Mouse (Mus musculus): Measurements from ENCODE around the gene Vmn1r224. TPM values are rescaled to one million over a fixed set of nuclear protein-coding genes. Genes with fewer than 3 reads are reported as not detected.

Vmn1r224 gene
- not detected in 2 replicates for polyA plus RNA-seq (2014; fragmentation: Nextera tagmentation; extraction: Ambion mirVana)

- H3K27ac ChIP-seq (replicated peaks in 1 of 2; ENCODE audit: control insufficient read depth in 1 of 2, insufficient read depth in 1 of 2, low read depth in 2 of 2, low read length in 2 of 2), result no peak within 1 kb of the TSS
- H3K4me3 ChIP-seq (ENCODE audit: control insufficient read depth in 1 of 2, insufficient read depth in 1 of 2, low read depth in 1 of 2, low read length in 2 of 2), result no peak within 1 kb of the TSS
- H3K27me3 ChIP-seq (ENCODE audit: control insufficient read depth, insufficient read depth, low read length), result no peaks in the 10 kb centered on the region
- no peaks in the 10 kb centered on the region for H3K4me1 ChIP-seq (ENCODE audit: control insufficient read depth in 2 of 2, insufficient read depth in 2 of 2, low read length in 2 of 2)
- H3K36me3 ChIP-seq (ENCODE audit: control insufficient read depth, insufficient read depth, low read length), result no peaks in the 10 kb centered on the region
- ATAC-seq (ENCODE audit: insufficient number of reproducible peaks, insufficient read depth, low FRiP score, low read depth), result no peak
- no peak within 1 kb of the TSS for H3K4me2 ChIP-seq (ENCODE audit: low read length)
- 16% methylated on average over 1 of the region's 1 CpGs for WGBS
- H3K9me3 ChIP-seq (ENCODE audit: control insufficient read depth, low read length), result peaks cover 14% of the 10 kb centered on the region; the same call in 1 of the 2 replicates
- H3K9ac ChIP-seq (ENCODE audit: low read length), result no peak within 1 kb of the TSS
Observed at GRCm38 (mm10) chr17:20413846-20414245, at the start of gene Vmn1r224. Gene Vmn1r224, plus strand, starts transcription at chr17:20414146.

DNA sequence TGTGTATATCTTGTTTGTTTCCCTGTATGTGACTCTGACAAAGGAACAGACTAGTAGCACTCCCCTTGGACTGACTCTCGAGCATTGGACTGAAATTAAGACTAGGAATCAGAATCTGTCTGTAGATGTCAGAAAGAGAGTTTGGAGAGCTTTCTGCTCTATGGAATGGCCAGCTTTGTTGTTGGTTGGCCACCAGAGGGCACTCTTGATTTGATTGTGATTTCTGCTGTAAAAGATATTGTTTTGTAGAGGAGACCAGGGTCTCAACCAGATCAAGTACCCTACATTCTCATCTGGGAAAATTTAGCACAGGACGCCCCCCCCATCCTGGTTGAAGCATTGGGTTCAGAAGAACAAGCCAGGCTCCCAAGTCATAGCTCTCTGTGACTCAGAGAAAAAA, 14.8 kb upstream of the Vmn1r224 start:
- no peak for ATAC-seq (ENCODE audit: insufficient number of reproducible peaks, insufficient read depth, low FRiP score, low read depth)
- no peak overlapping the region for H3K4me3 ChIP-seq (ENCODE audit: control insufficient read depth in 1 of 2, insufficient read depth in 1 of 2, low read depth in 1 of 2, low read length in 2 of 2)
- 20% methylated on average over 2 of the region's 2 CpGs for WGBS
- no peak overlapping the region for H3K9ac ChIP-seq (ENCODE audit: low read length)
- H3K4me2 ChIP-seq (ENCODE audit: low read length), result no peak overlapping the region
- H3K9me3 ChIP-seq (ENCODE audit: control insufficient read depth, low read length), result peaks cover 16% of the 10 kb centered on the region
- no peaks in the 10 kb centered on the region for H3K27me3 ChIP-seq (ENCODE audit: control insufficient read depth, insufficient read depth, low read length)
- H3K4me1 ChIP-seq (ENCODE audit: control insufficient read depth in 2 of 2, insufficient read depth in 2 of 2, low read length in 2 of 2), result no peaks in the 10 kb centered on the region
- no peak overlapping the region for H3K27ac ChIP-seq (replicated peaks in 1 of 2; ENCODE audit: control insufficient read depth in 1 of 2, insufficient read depth in 1 of 2, low read depth in 2 of 2, low read length in 2 of 2)
- no peaks in the 10 kb centered on the region for H3K36me3 ChIP-seq (ENCODE audit: control insufficient read depth, insufficient read depth, low read length)

GRCm38 (mm10) chr17:20439263-20439662, 25.3 kb downstream of the Vmn1r224 start:
- Histone ChIP-seq H3K4me2 (ENCODE audit: low read length) (no peak overlapping the region), H3K27me3 (ENCODE audit: control insufficient read depth, insufficient read depth, low read length) (no peaks in the 10 kb centered on the region), H3K4me1 (ENCODE audit: control insufficient read depth in 2 of 2, insufficient read depth in 2 of 2, low read length in 2 of 2) (no peaks in the 10 kb centered on the region), H3K4me3 (ENCODE audit: control insufficient read depth in 1 of 2, insufficient read depth in 1 of 2, low read depth in 1 of 2, low read length in 2 of 2) (no peak overlapping the region), H3K9me3 (ENCODE audit: control insufficient read depth, low read length) (peaks cover 13% of the 10 kb centered on the region), H3K9ac (ENCODE audit: low read length) (no peak overlapping the region), H3K27ac (replicated peaks in 1 of 2; ENCODE audit: control insufficient read depth in 1 of 2, insufficient read depth in 1 of 2, low read depth in 2 of 2, low read length in 2 of 2) (no peak overlapping the region), H3K36me3 (ENCODE audit: control insufficient read depth, insufficient read depth, low read length) (no peaks in the 10 kb centered on the region)
- ATAC-seq (ENCODE audit: insufficient number of reproducible peaks, insufficient read depth, low FRiP score, low read depth), result no peak

DNA sequence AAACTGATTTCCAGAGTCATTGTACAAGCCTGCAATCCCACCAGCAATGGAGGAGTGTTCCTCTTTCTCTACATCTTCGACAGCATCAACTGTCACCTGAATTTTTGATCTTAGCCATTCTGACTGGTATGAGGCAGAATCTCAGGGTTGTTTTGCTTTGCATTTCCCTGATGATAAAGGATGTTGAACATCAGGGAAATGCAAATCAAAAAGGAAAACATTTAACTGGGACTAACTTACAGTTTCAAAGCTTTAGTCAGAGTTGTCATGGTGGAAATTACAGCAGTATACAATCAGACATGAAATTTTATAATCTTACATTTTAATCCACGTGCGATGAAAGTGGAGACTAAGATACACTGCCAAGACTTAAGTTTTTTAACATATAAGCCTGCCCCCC, 59.4 kb downstream of the Vmn1r224 start:
- no peak overlapping the region for H3K9ac ChIP-seq (ENCODE audit: low read length)
- H3K27me3 ChIP-seq (ENCODE audit: control insufficient read depth, insufficient read depth, low read length), result no peaks in the 10 kb centered on the region
- no peak overlapping the region for H3K4me2 ChIP-seq (ENCODE audit: low read length)
- 58% methylated on average over 3 of the region's 3 CpGs for WGBS
- H3K4me3 ChIP-seq (ENCODE audit: control insufficient read depth in 1 of 2, insufficient read depth in 1 of 2, low read depth in 1 of 2, low read length in 2 of 2), result no peak overlapping the region
- no peaks in the 10 kb centered on the region for H3K4me1 ChIP-seq (ENCODE audit: control insufficient read depth in 2 of 2, insufficient read depth in 2 of 2, low read length in 2 of 2)
- ATAC-seq (ENCODE audit: insufficient number of reproducible peaks, insufficient read depth, low FRiP score, low read depth), result no peak
- no peak overlapping the region for H3K27ac ChIP-seq (replicated peaks in 1 of 2; ENCODE audit: control insufficient read depth in 1 of 2, insufficient read depth in 1 of 2, low read depth in 2 of 2, low read length in 2 of 2)
- H3K9me3 ChIP-seq (ENCODE audit: control insufficient read depth, low read length), result 0 out of 2 replicates have a peak, but pooled peaks cover 2% of the 10 kb centered on the region
- H3K36me3 ChIP-seq (ENCODE audit: control insufficient read depth, insufficient read depth, low read length), result no peaks in the 10 kb centered on the region

Other genes starting within 250 kb of the Vmn1r224 start
- gene Fpr-rs6, start 231.0 kb upstream of the Vmn1r224 start, polyA plus RNA-seq (2014; fragmentation: Nextera tagmentation; extraction: Ambion mirVana), result not detected in 2 replicates
- gene Vmn2r105, start 179.1 kb upstream of the Vmn1r224 start, polyA plus RNA-seq (2014; fragmentation: Nextera tagmentation; extraction: Ambion mirVana), result not detected in 2 replicates
- not detected in 2 replicates for gene Vmn2r106, start 128.6 kb upstream of the Vmn1r224 start, polyA plus RNA-seq (2014; fragmentation: Nextera tagmentation; extraction: Ambion mirVana)
- not detected in 2 replicates for gene Vmn2r107, start 68.9 kb upstream of the Vmn1r224 start, polyA plus RNA-seq (2014; fragmentation: Nextera tagmentation; extraction: Ambion mirVana)
- not detected in 2 replicates for gene Vmn2r108, start 67.2 kb downstream of the Vmn1r224 start, polyA plus RNA-seq (2014; fragmentation: Nextera tagmentation; extraction: Ambion mirVana)
- gene Vmn1r225, start 84.0 kb downstream of the Vmn1r224 start, polyA plus RNA-seq (2014; fragmentation: Nextera tagmentation; extraction: Ambion mirVana), result not detected in 2 replicates
- not detected in 2 replicates for gene Vmn2r109, start 150.6 kb downstream of the Vmn1r224 start, polyA plus RNA-seq (2014; fragmentation: Nextera tagmentation; extraction: Ambion mirVana)
- not detected in 2 replicates for gene Vmn2r110, start 182.3 kb downstream of the Vmn1r224 start, polyA plus RNA-seq (2014; fragmentation: Nextera tagmentation; extraction: Ambion mirVana)
- gene Fpr-rs3, start 210.7 kb downstream of the Vmn1r224 start, polyA plus RNA-seq (2014; fragmentation: Nextera tagmentation; extraction: Ambion mirVana), result not detected in 2 replicates